Mouse (Mus musculus): ENCODE results near the gene Adam34.
"Not testable (repeated sequence)": the region's sequence is repeated elsewhere in the genome, so short reads cannot be mapped to it uniquely, and the experiment has no call there.

Adam34 gene

GRCm38 (mm10) chr8:43709949-43710348 is at the start of gene Adam34:
Gene Adam34 (minus strand): TSS chr8:43710049.
- DNase-seq (ENCODE audit: low spot score in 2 of 2), result no peak

GRCm38 (mm10) chr8:43627176-43627575 is 82.7 kb downstream of the Adam34 start, which contains the start of gene Gm5346:
Gene Gm5346 (minus strand): TSS chr8:43627276.
- DNase-seq (ENCODE audit: low spot score in 2 of 2), result no peak

GRCm38 (mm10) chr8:43616046-43616445 is 93.8 kb downstream of the Adam34 start:
- no peak for DNase-seq (ENCODE audit: low spot score in 2 of 2)

- not testable (repeated sequence) for DNase-seq (ENCODE audit: low spot score in 2 of 2)
These were observed 106.2 kb downstream of the Adam34 start for GRCm38 (mm10) chr8:43603657-43604056.

- not testable (repeated sequence) for DNase-seq (ENCODE audit: low spot score in 2 of 2)
These were observed 106.7 kb downstream of the Adam34 start for GRCm38 (mm10) chr8:43603166-43603565.

Data from right cerebral cortex, postnatal 10 days (tissue).